16 mouse cellular contexts compared by ENCODE assay signal in the genomic region with DNA sequence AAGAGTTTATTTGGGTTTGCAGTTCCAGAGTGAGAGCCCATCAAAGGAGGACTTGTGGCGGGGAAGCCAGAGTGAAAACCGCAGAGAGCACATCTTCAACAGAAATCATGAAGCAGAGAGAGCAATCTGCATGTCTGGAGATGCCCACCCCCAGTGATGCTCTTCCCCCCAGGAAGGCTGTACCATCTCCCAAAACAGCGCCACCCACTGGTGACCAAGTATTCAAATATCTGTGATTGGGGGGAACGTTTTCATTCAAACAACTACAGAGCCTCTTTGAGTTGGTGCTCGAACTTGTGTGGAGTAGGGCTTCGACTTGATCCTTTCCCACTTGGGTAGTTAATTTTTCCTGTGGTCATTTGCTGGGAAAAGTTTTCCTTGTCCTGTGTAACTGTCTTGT. TPM values are rescaled to one million over a fixed set of nuclear protein-coding genes. Genes with fewer than 3 reads are reported as not detected.
DNase-seq lines count a peak whose midpoint lies in the region; ATAC-seq and TF ChIP-seq lines count a peak whose summit lies in the region.
"Had no signal": no experiment of that assay in that cellular context is flagged by ENCODE, and none has a peak within 500 bp of the region (broad histone marks: within the 10 kb centered on the region; RNA-seq: fewer than 3 reads in every experiment).

No protein-coding gene starts in this region.

- WGBS in hindbrain, postnatal 0 days = 80% methylated on average over 6 of the region's 6 CpGs
- 79% methylated on average over 6 of the region's 6 CpGs for WGBS in hindbrain, embryonic 12.5 days

- H3K36me3 ChIP-seq in hindbrain, postnatal 0 days (ENCODE audit: insufficient read depth, low read length) = no peaks in the 10 kb centered on the region
- H3K36me3 ChIP-seq in hindbrain, embryonic 12.5 days = no peaks in the 10 kb centered on the region
- H3K36me3 ChIP-seq: kidney, embryonic 15.5 days; neural tube, embryonic 15.5 days had no signal

- TF ChIP-seq CTCF in hindbrain, postnatal 0 days (IDR thresholded peaks at IDR 0.05; ENCODE audit: low read depth) = peak; percentile 29

- no peak for DNase-seq in hindbrain, postnatal 0 days (ENCODE audit: low spot score)
- DNase-seq in retina, postnatal 1 day = peak; percentile 22
- DNase-seq in retina, embryonic 14.5 days (ENCODE audit: low spot score) = no peak
- peak; percentile 68 for DNase-seq in ES-CJ7 (ENCODE audit: low read depth, low spot score)
- peak; percentile 10 for DNase-seq in naive thymus-derived CD4-positive, alpha-beta T cell, adult 2 months (ENCODE audit: low read depth)
- no peak for DNase-seq in adrenal gland, postnatal 14 days
- DNase-seq: adrenal gland, postnatal 36 days; heart, adult 18-20 months; lung, adult 18-20 months; right cerebral cortex, adult 18-20 months had no signal

- no peak overlapping the region for H3K4me2 ChIP-seq in hindbrain, postnatal 0 days (ENCODE audit: low read depth, low read length)
- no peak overlapping the region for H3K4me2 ChIP-seq in hindbrain, embryonic 12.5 days (replicated peaks)
- H3K4me2 ChIP-seq: kidney, embryonic 15.5 days; neural tube, embryonic 15.5 days had no signal

- ATAC-seq in hindbrain, postnatal 0 days = no peak
- ATAC-seq in hindbrain, embryonic 12.5 days (ENCODE audit: low FRiP score) = no peak
- ATAC-seq: hindbrain, embryonic 16.5 days had no signal

- H3K9me3 ChIP-seq in hindbrain, postnatal 0 days (ENCODE audit: low read length) = no peaks in the 10 kb centered on the region
- H3K9me3 ChIP-seq in hindbrain, embryonic 12.5 days (replicated peaks) = no peaks in the 10 kb centered on the region
- H3K9me3 ChIP-seq: kidney, embryonic 15.5 days; neural tube, embryonic 15.5 days had no signal

- no peak overlapping the region for H3K9ac ChIP-seq in hindbrain, postnatal 0 days (replicated peaks; ENCODE audit: low read length)
- H3K9ac ChIP-seq in hindbrain, embryonic 12.5 days = no peak overlapping the region
- H3K9ac ChIP-seq: kidney, embryonic 15.5 days; neural tube, embryonic 15.5 days had no signal

- H3K4me3 ChIP-seq in hindbrain, postnatal 0 days (ENCODE audit: low read length) = no peak overlapping the region
- no peak overlapping the region for H3K4me3 ChIP-seq in hindbrain, embryonic 12.5 days
- H3K4me3 ChIP-seq: kidney, embryonic 15.5 days; neural tube, embryonic 15.5 days had no signal

- no peaks in the 10 kb centered on the region for H3K4me1 ChIP-seq in hindbrain, postnatal 0 days (ENCODE audit: insufficient read depth, low read length)
- peaks cover 8% of the 10 kb centered on the region for H3K4me1 ChIP-seq in hindbrain, embryonic 12.5 days

- H3K27ac ChIP-seq in hindbrain, postnatal 0 days = no peak overlapping the region
- no peak overlapping the region for H3K27ac ChIP-seq in hindbrain, embryonic 12.5 days
- H3K27ac ChIP-seq: kidney, embryonic 15.5 days; neural tube, embryonic 15.5 days had no signal

- H3K27me3 ChIP-seq in hindbrain, postnatal 0 days (ENCODE audit: insufficient read depth, low read length) = peaks cover 6% of the 10 kb centered on the region; the same call in 1 of the 2 replicates
- peaks cover 45% of the 10 kb centered on the region for H3K27me3 ChIP-seq in hindbrain, embryonic 12.5 days

RNA-seq across cellular contexts. Expression of gene Cwh43, which starts 1.1 kb away (rescaled TPM):
- total RNA-seq in hindbrain, postnatal 0 days (2014; rRNA removed) = 0.29 and 0.68 TPM in 2 replicates
- polyA plus RNA-seq in hindbrain, postnatal 0 days (2015; fragmentation: Nextera tagmentation; extraction: Ambion mirVana) = 0.61 and 0.96 TPM in 2 replicates
- polyA plus RNA-seq in hindbrain, embryonic 12.5 days (2016; fragmentation: Nextera tagmentation; extraction: Ambion mirVana) = 0.20 TPM in 1 of 2 replicates, not detected in the other
- not detected in 2 replicates for total RNA-seq in adrenal gland, postnatal 14 days (2021)
- total RNA-seq: adrenal gland, postnatal 36 days; heart, adult 18-20 months; megakaryocyte, adult 5-6 weeks had no signal
- polyA plus RNA-seq: limb, embryonic 11.5 days had no signal

Comparison
In these comparisons a context has a peak if more than half of its experiments do, and no peak if none do; other contexts are left out.
1. DNase-seq: peak in retina, postnatal 1 day (single experiment), ES-CJ7 (single experiment) and naive thymus-derived CD4-positive, alpha-beta T cell, adult 2 months (single experiment); none in hindbrain, postnatal 0 days (single experiment), retina, embryonic 14.5 days (single experiment) and adrenal gland, postnatal 14 days (single experiment).